Mouse (Mus musculus): ENCODE measurements at regions not wholly inside any gene's neighbourhood (a gene's known extent, or its start where the extent isn't known, plus 50 kb on each side); places are given as distances from the start of the nearest gene placed in this dataset.

DNA sequence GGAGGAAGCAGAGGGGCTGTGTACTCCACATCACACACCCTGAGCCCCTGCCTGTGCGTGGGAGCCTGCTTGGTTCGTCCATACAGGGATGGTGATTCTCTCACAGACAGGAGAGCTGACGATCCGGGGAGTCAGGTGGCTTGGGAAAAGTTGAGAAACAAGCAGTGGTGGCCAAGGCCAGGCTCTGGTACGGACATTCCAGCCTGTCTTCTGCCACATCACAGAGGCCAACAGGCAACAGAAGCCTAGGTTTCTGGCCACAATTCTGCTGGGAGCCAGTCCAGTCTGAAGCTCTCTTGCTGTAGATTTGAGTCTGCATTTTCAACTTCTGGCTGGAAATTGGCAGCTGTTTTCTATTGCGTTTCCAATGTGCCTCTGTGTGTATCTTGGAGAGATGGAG, 215.4 kb upstream of the Spred2 start:
- dilution Hi-C loops (cut with MboI; ENCODE audit: extremely low pct_ligation_motif_present, extremely low pct_unique_long_range_greater_than_20kb, low sequenced_read_pairs): no loop called here

DNA sequence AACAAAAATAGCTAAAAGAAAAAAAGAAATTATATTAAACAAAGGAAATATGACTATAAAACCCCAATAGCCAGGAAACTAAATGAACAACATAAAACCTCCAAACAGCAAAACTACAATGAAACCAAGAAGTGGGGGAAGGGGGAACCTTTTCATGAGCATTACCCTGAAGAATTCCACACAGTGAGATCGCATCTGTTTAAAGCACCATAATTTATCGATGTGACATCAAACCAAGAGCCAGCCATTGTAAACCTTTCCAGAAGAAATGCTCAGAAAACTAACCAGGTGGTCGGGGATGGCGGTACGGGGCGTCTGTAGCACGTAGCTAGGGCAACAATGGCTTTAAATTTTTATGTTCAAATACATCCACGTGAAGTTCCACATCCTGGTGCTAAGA, 214.8 kb upstream of the Spred2 start:
- in situ Hi-C loops (cut with MboI; ENCODE audit: low pct_ligation_motif_present, low pct_unique_long_range_greater_than_20kb, low sequenced_read_pairs) (loop anchor here (10.0 kb wide), 1 partner anchor 155 kb away; no protein-coding TSS in a partner anchor), dilution Hi-C loops (cut with MboI; ENCODE audit: extremely low pct_ligation_motif_present, extremely low pct_unique_long_range_greater_than_20kb, low sequenced_read_pairs) (no loop called here)

More for the DNA sequence above, 215.4 kb upstream of the Spred2 start:
- Histone ChIP-seq H3K79me2 (replicated peaks; ENCODE audit: control insufficient read depth, extremely low read depth, insufficient read depth, poor library complexity, severe bottlenecking) (no peaks in the 10 kb centered on the region), H3K4me1 (ENCODE audit: control insufficient read depth in 1 of 2, insufficient read depth in 2 of 2) (peaks cover 0 to 6% of the 10 kb centered on the region in 2 experiments; a peak in 2 of 4 replicates), H3K9ac (ENCODE audit: insufficient read depth, low read depth) (no peak overlapping the region), H3K27me3 (replicated peaks) (no peaks in the 10 kb centered on the region), H3K4me2 (ENCODE audit: insufficient read depth, low read depth, poor library complexity, severe bottlenecking) (no peak overlapping the region), H3K36me3 (replicated peaks in 1 of 2; ENCODE audit: control insufficient read depth in 1 of 2, insufficient read depth in 1 of 2, low read length in 1 of 2) (no peaks in the 10 kb centered on the region), H3K9me3 (replicated peaks; ENCODE audit: low read length) (no peaks in the 10 kb centered on the region), H3K27ac (ENCODE audit: insufficient read depth, low read depth) (no peak overlapping the region), H3K4me3 (replicated peaks in 1 of 3; ENCODE audit: low read depth in 2 of 3, low read length in 2 of 3, poor library complexity in 1 of 3) (no peak overlapping the region)
- in situ Hi-C loops (cut with MboI; ENCODE audit: low pct_ligation_motif_present, low pct_unique_long_range_greater_than_20kb, low sequenced_read_pairs): loop anchor here (10.0 kb wide), 1 partner anchor 154 kb away; no protein-coding TSS in a partner anchor
- TF ChIP-seq MAFK (IDR thresholded peaks at IDR 0.05; ENCODE audit: insufficient replicate concordance, low read length) (no peak), ETS1 (conservative IDR thresholded peaks at IDR 0.05; ENCODE audit: low read depth, low read length) (no peak), ZC3H11A (IDR thresholded peaks at IDR 0.05; ENCODE audit: low read depth, low read length) (no peak), EP300 (IDR thresholded peaks at IDR 0.05; ENCODE audit: low read length) (no peak), UBTF (IDR thresholded peaks at IDR 0.05; ENCODE audit: low read depth, low read length) (no peak)
- no peak for DNase-seq (ENCODE audit: extremely low read depth)

DNA sequence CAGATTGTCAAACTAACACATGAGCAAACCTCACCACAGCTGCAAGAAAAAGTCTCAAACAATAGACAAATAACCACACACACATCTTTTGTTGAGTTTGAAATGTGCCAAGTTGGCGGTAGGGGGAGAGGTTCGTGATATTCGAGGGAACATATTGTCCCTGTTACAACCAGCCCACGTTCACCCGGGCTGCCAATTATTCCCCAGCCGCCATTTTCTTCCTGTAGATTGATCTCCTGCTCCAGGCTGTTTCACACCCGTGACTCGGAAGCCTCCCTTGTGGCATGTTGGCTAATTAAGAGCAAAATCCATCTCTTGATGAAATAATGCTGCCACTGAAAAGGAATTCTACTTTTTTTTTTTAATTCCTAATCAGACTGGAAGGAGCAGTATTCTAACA, 211.1 kb upstream of the Spred2 start:
- H3K79me2 ChIP-seq (replicated peaks; ENCODE audit: control insufficient read depth, extremely low read depth, insufficient read depth, poor library complexity, severe bottlenecking): no peaks in the 10 kb centered on the region
- H3K4me2 ChIP-seq (ENCODE audit: insufficient read depth, low read depth, poor library complexity, severe bottlenecking): no peak overlapping the region
- H3K9ac ChIP-seq (ENCODE audit: insufficient read depth, low read depth): no peak overlapping the region
- no peak overlapping the region for H3K4me3 ChIP-seq (replicated peaks in 1 of 3; ENCODE audit: low read depth in 2 of 3, low read length in 2 of 3, poor library complexity in 1 of 3)
- H3K36me3 ChIP-seq (replicated peaks in 1 of 2; ENCODE audit: control insufficient read depth in 1 of 2, insufficient read depth in 1 of 2, low read length in 1 of 2): no peaks in the 10 kb centered on the region
- in situ Hi-C loops (cut with MboI; ENCODE audit: low pct_ligation_motif_present, low pct_unique_long_range_greater_than_20kb, low sequenced_read_pairs) (no loop called here), dilution Hi-C loops (cut with MboI; ENCODE audit: extremely low pct_ligation_motif_present, extremely low pct_unique_long_range_greater_than_20kb, low sequenced_read_pairs) (no loop called here)
- DNase-seq (ENCODE audit: extremely low read depth): no peak
- H3K27ac ChIP-seq (ENCODE audit: insufficient read depth, low read depth): no peak overlapping the region
- H3K4me1 ChIP-seq (ENCODE audit: control insufficient read depth in 1 of 2, insufficient read depth in 2 of 2): no peaks in the 10 kb centered on the region
- TF ChIP-seq ZNF384 (IDR thresholded peaks at IDR 0.05; ENCODE audit: low read depth, low read length): no peak
- TF ChIP-seq CHD1 (IDR thresholded peaks at IDR 0.05; ENCODE audit: low read depth, low read length): no peak
- TF ChIP-seq MXI1 (IDR thresholded peaks at IDR 0.05; ENCODE audit: low read depth, low read length): no peak
- no peak for TF ChIP-seq MAX (IDR thresholded peaks at IDR 0.05; ENCODE audit: low read length)
- no peak for TF ChIP-seq IRF4 (IDR thresholded peaks at IDR 0.05; ENCODE audit: low read depth, low read length)
- TF ChIP-seq ZMIZ1 (IDR thresholded peaks at IDR 0.05; ENCODE audit: low read depth, low read length): no peak
- no peak for TF ChIP-seq SIN3A (IDR thresholded peaks at IDR 0.05; ENCODE audit: low read length)
- TF ChIP-seq RCOR1 (conservative IDR thresholded peaks at IDR 0.05; ENCODE audit: low read depth, low read length): no peak
- no peak for TF ChIP-seq ZKSCAN1 (IDR thresholded peaks at IDR 0.05; ENCODE audit: borderline replicate concordance, low read depth, low read length)
- TF ChIP-seq UBTF (IDR thresholded peaks at IDR 0.05; ENCODE audit: low read depth, low read length): no peak
- TF ChIP-seq BHLHE40 (IDR thresholded peaks at IDR 0.05; ENCODE audit: low read depth, low read length): no peak
- no peak for TF ChIP-seq JUND (conservative IDR thresholded peaks at IDR 0.05; ENCODE audit: low read depth, low read length)
- TF ChIP-seq USF2 (conservative IDR thresholded peaks at IDR 0.05; ENCODE audit: low read depth, low read length): no peak
- TF ChIP-seq HCFC1 (IDR thresholded peaks at IDR 0.05; ENCODE audit: low read depth, low read length): no peak
- TF ChIP-seq POLR2AphosphoS2 (IDR thresholded peaks at IDR 0.05; ENCODE audit: low read depth, low read length): no peak
- TF ChIP-seq EP300 (IDR thresholded peaks at IDR 0.05; ENCODE audit: low read length): no peak
- TF ChIP-seq TBP (conservative IDR thresholded peaks at IDR 0.05; ENCODE audit: low read depth, low read length): no peak
- no peak for TF ChIP-seq CTCF (conservative IDR thresholded peaks at IDR 0.05 in 1 of 2, IDR thresholded peaks at IDR 0.05 in 1 of 2; ENCODE audit: low read depth in 2 of 2, low read length in 2 of 2)
- TF ChIP-seq ZC3H11A (IDR thresholded peaks at IDR 0.05; ENCODE audit: low read depth, low read length): no peak
- H3K9me3 ChIP-seq (replicated peaks; ENCODE audit: low read length): no peaks in the 10 kb centered on the region
- no peaks in the 10 kb centered on the region for H3K27me3 ChIP-seq (replicated peaks)

More for the DNA sequence above, 214.8 kb upstream of the Spred2 start:
- H3K4me2 ChIP-seq (ENCODE audit: insufficient read depth, low read depth, poor library complexity, severe bottlenecking): no peak overlapping the region
- H3K27ac ChIP-seq (ENCODE audit: insufficient read depth, low read depth): no peak overlapping the region
- no peak overlapping the region for H3K9ac ChIP-seq (ENCODE audit: insufficient read depth, low read depth)
- no peaks in the 10 kb centered on the region for H3K9me3 ChIP-seq (replicated peaks; ENCODE audit: low read length)
- no peaks in the 10 kb centered on the region for H3K27me3 ChIP-seq (replicated peaks)
- DNase-seq (ENCODE audit: extremely low read depth): no peak
- TF ChIP-seq HCFC1 (IDR thresholded peaks at IDR 0.05; ENCODE audit: low read depth, low read length): no peak
- H3K79me2 ChIP-seq (replicated peaks; ENCODE audit: control insufficient read depth, extremely low read depth, insufficient read depth, poor library complexity, severe bottlenecking): no peaks in the 10 kb centered on the region
- H3K4me3 ChIP-seq (replicated peaks in 1 of 3; ENCODE audit: low read depth in 2 of 3, low read length in 2 of 3, poor library complexity in 1 of 3): no peak overlapping the region
- H3K36me3 ChIP-seq (replicated peaks in 1 of 2; ENCODE audit: control insufficient read depth in 1 of 2, insufficient read depth in 1 of 2, low read length in 1 of 2): no peaks in the 10 kb centered on the region
- peaks cover 0 to 6% of the 10 kb centered on the region in 2 experiments; a peak in 2 of 4 replicates for H3K4me1 ChIP-seq (ENCODE audit: control insufficient read depth in 1 of 2, insufficient read depth in 2 of 2)
